Mouse (Mus musculus): ENCODE measurements at regions not wholly inside any gene's neighbourhood (a gene's known extent, or its start where the extent isn't known, plus 50 kb on each side); places are given as distances from the start of the nearest gene placed in this dataset.

- no peak for TF ChIP-seq POLR2A (IDR thresholded peaks at IDR 0.05; ENCODE audit: borderline replicate concordance, extremely low read depth, low read depth, low read length)
- no peak for TF ChIP-seq CTCF (IDR thresholded peaks at IDR 0.05; ENCODE audit: insufficient read depth, low read length)
Measured at GRCm38 (mm10) chr3:121886870-121887605, 65.3 kb upstream of the Arhgap29 start.
